Mouse (Mus musculus): ENCODE measurements around the gene Adamts8.

- no peak for TF ChIP-seq CTCF (IDR thresholded peaks at IDR 0.05; ENCODE audit: extremely low read depth, insufficient read depth, low read length)
- no peak for TF ChIP-seq POLR2A (IDR thresholded peaks at IDR 0.05; ENCODE audit: extremely low read depth, insufficient read depth, low read length)
These were observed 29.6 kb downstream of the Adamts8 start for GRCm38 (mm10) chr9:30971967-30972366.
